Mouse (Mus musculus) myocyte (in vitro differentiated cells): Measurements from ENCODE around the gene Morn3. TPM values are rescaled to one million over a fixed set of nuclear protein-coding genes. Genes with fewer than 3 reads are reported as not detected.

ENCODE experiments used
- H3K27me3 ChIP-seq: one replicate; pipeline ENCODE4 v1.6.1; 2011; ENCODE audit not compliant: control insufficient read depth, insufficient read depth, insufficient read length
- H3K36me3 ChIP-seq: one replicate; pipeline ENCODE4 v1.6.1; 2011; ENCODE audit not compliant: control insufficient read depth, insufficient read depth
- H3K4me2 ChIP-seq: one replicate; pipeline ENCODE4 v1.6.1; 2011; ENCODE audit warnings: low read depth, control low read depth
- H3K4me3 ChIP-seq: one replicate; pipeline ENCODE4 v1.5.1; 2011; ENCODE audit warnings: mild to moderate bottlenecking, control low read depth, moderate library complexity
- H3K79me2 ChIP-seq: one replicate; pipeline ENCODE4 v1.6.1; 2011; ENCODE audit not compliant: control insufficient read depth, insufficient read depth
- H3ac ChIP-seq: one replicate; pipeline ENCODE4 v1.6.1; 2011; ENCODE audit not compliant: control insufficient read depth, insufficient read length
- CEBPB ChIP-seq: IDR thresholded peaks from 2 replicates; pipeline ENCODE4 v1.6.1; 2011; ENCODE audit warnings: mild to moderate bottlenecking, moderate library complexity; ENCODE audit not compliant: poor library complexity, insufficient read depth, severe bottlenecking
- E2F4 ChIP-seq: IDR thresholded peaks from one replicate; pipeline ENCODE4 v1.6.1; 2011; ENCODE audit warnings: mild to moderate bottlenecking, control low read depth, moderate library complexity; ENCODE audit not compliant: insufficient read depth
- MAX ChIP-seq: IDR thresholded peaks from one replicate; pipeline ENCODE4 v1.6.1; 2011; ENCODE audit warnings: low read depth, mild to moderate bottlenecking, control low read depth
- MYOD1 ChIP-seq, 3 experiments: IDR thresholded peaks; one replicate each; pipeline ENCODE4 v1.6.1; 2011; ENCODE audit warnings: control low read depth in 2 of 3, low read depth in 2 of 3, mild to moderate bottlenecking in 2 of 3, moderate library complexity in 1 of 3; ENCODE audit not compliant: insufficient read length in 2 of 3, control insufficient read depth in 1 of 3
- MYOG ChIP-seq, 3 experiments: IDR thresholded peaks; one replicate each; pipeline ENCODE4 v1.6.1; 2011; ENCODE audit warnings: control low read depth in 2 of 3, low read depth in 2 of 3, mild to moderate bottlenecking in 2 of 3; ENCODE audit not compliant: insufficient read length in 2 of 3, control insufficient read depth in 1 of 3, insufficient read depth in 1 of 3
- POLR2A ChIP-seq: IDR thresholded peaks from one replicate; pipeline ENCODE4 v1.6.1; 2011; ENCODE audit warnings: low read depth, mild to moderate bottlenecking, control low read depth, moderate library complexity; ENCODE audit not compliant: insufficient read length
- POLR2AphosphoS2 ChIP-seq: IDR thresholded peaks from one replicate; pipeline ENCODE4 v1.6.1; 2011; ENCODE audit warnings: low read depth, control low read depth; ENCODE audit not compliant: insufficient read length
- REST ChIP-seq: IDR thresholded peaks from one replicate; pipeline ENCODE4 v1.6.1; 2011; ENCODE audit warnings: mild to moderate bottlenecking, control low read depth, moderate library complexity; ENCODE audit not compliant: insufficient read depth, insufficient read length
- SRF ChIP-seq: IDR thresholded peaks from one replicate; pipeline ENCODE4 v1.6.1; 2011; ENCODE audit warnings: low read depth; ENCODE audit not compliant: control insufficient read depth, insufficient read length
- TCF12 ChIP-seq: IDR thresholded peaks from one replicate; pipeline ENCODE4 v1.6.1; 2011; ENCODE audit warnings: mild to moderate bottlenecking, control low read depth; ENCODE audit not compliant: poor library complexity, insufficient read depth, severe bottlenecking
- TCF3 ChIP-seq: IDR thresholded peaks from one replicate; pipeline ENCODE4 v1.6.1; 2011; ENCODE audit warnings: low read depth, control low read depth; ENCODE audit not compliant: insufficient read length
- USF1 ChIP-seq: IDR thresholded peaks from one replicate; pipeline ENCODE4 v1.6.1; 2011; ENCODE audit warnings: low read depth, mild to moderate bottlenecking, control low read depth, moderate library complexity
- polyA plus RNA-seq: library from polyadenylated mRNA; unstranded; fragments of >200 nt; fragmentation: generic; extraction: Trizol; gene quantifications from one replicate; pipeline ENCODE4 v1.2.1, GENCODE M21; 2012; ENCODE audit warnings: missing spikeins

Gene Morn3
- polyA plus RNA-seq, 1 experiment, result not detected

GRCm38 (mm10) chr5:123031312-123031711 is 15.5 kb downstream of the Morn3 start:
- Histone ChIP-seq H3ac (no peak overlapping the region), H3K4me3 (no peak overlapping the region), H3K4me2 (no peak overlapping the region), H3K79me2 (no peaks in the 10 kb centered on the region), H3K27me3 (no peaks in the 10 kb centered on the region), H3K36me3 (peaks cover 7% of the 10 kb centered on the region)
- TF ChIP-seq CEBPB, result no peak
- no peak for TF ChIP-seq POLR2AphosphoS2
- no peak for TF ChIP-seq TCF12
- TF ChIP-seq E2F4, result no peak
- no peak for TF ChIP-seq TCF3
- no peak for TF ChIP-seq POLR2A
- no peak for TF ChIP-seq REST
- no peak for TF ChIP-seq MAX
- no peak for TF ChIP-seq MYOD1 (IDR thresholded peaks at IDR 0.05; ENCODE audit: control insufficient read depth in 1 of 3, insufficient read length in 2 of 3, low read depth in 2 of 3)
- no peak for TF ChIP-seq SRF
- no peak for TF ChIP-seq MYOG (IDR thresholded peaks at IDR 0.05; ENCODE audit: control insufficient read depth in 1 of 3, insufficient read depth in 1 of 3, insufficient read length in 2 of 3, low read depth in 2 of 3)
- no peak for TF ChIP-seq USF1

GRCm38 (mm10) chr5:123029729-123030128 is 17.1 kb downstream of the Morn3 start:
- H3K4me2 ChIP-seq, result no peak overlapping the region
- TF ChIP-seq SRF, result no peak
- no peak for TF ChIP-seq E2F4
- peaks cover 7% of the 10 kb centered on the region for H3K36me3 ChIP-seq
- H3K79me2 ChIP-seq, result no peaks in the 10 kb centered on the region
- no peak overlapping the region for H3K4me3 ChIP-seq
- no peak overlapping the region for H3ac ChIP-seq
- H3K27me3 ChIP-seq, result no peaks in the 10 kb centered on the region

- Histone ChIP-seq H3K27me3 (no peaks in the 10 kb centered on the region), H3K79me2 (peaks cover 4% of the 10 kb centered on the region), H3K4me3 (no peak overlapping the region), H3K36me3 (peaks cover 7% of the 10 kb centered on the region), H3ac (no peak overlapping the region), H3K4me2 (no peak overlapping the region)
- no peak for TF ChIP-seq TCF3
- TF ChIP-seq CEBPB, result no peak
- no peak for TF ChIP-seq SRF
- no peak for TF ChIP-seq POLR2A
- no peak for TF ChIP-seq REST
- TF ChIP-seq MYOD1 (IDR thresholded peaks at IDR 0.05; ENCODE audit: control insufficient read depth in 1 of 3, insufficient read length in 2 of 3, low read depth in 2 of 3), result no peak
- TF ChIP-seq MYOG (IDR thresholded peaks at IDR 0.05; ENCODE audit: control insufficient read depth in 1 of 3, insufficient read depth in 1 of 3, insufficient read length in 2 of 3, low read depth in 2 of 3), result no peak
These were observed 19.4 kb downstream of the Morn3 start for GRCm38 (mm10) chr5:123027436-123027835.

- Histone ChIP-seq H3ac (no peak overlapping the region), H3K36me3 (peaks cover 7% of the 10 kb centered on the region), H3K27me3 (no peaks in the 10 kb centered on the region), H3K4me3 (no peak overlapping the region), H3K4me2 (no peak overlapping the region), H3K79me2 (peaks cover 4% of the 10 kb centered on the region)
- TF ChIP-seq POLR2A, result no peak
These were observed 20.4 kb downstream of the Morn3 start for GRCm38 (mm10) chr5:123026414-123026813.

- Histone ChIP-seq H3ac (no peak overlapping the region), H3K4me2 (no peak overlapping the region), H3K4me3 (no peak overlapping the region), H3K36me3 (peaks cover 7% of the 10 kb centered on the region), H3K79me2 (peaks cover 4% of the 10 kb centered on the region), H3K27me3 (no peaks in the 10 kb centered on the region)
- no peak for TF ChIP-seq POLR2A
- TF ChIP-seq POLR2AphosphoS2, result no peak
- no peak for TF ChIP-seq USF1
- no peak for TF ChIP-seq MAX
- no peak for TF ChIP-seq TCF12
- TF ChIP-seq TCF3, result no peak
- no peak for TF ChIP-seq CEBPB
- TF ChIP-seq E2F4, result no peak
- TF ChIP-seq MYOD1 (IDR thresholded peaks at IDR 0.05; ENCODE audit: control insufficient read depth in 1 of 3, insufficient read length in 2 of 3, low read depth in 2 of 3), result no peak
- no peak for TF ChIP-seq SRF
- TF ChIP-seq REST, result no peak
- TF ChIP-seq MYOG (IDR thresholded peaks at IDR 0.05; ENCODE audit: control insufficient read depth in 1 of 3, insufficient read depth in 1 of 3, insufficient read length in 2 of 3, low read depth in 2 of 3), result no peak
These were observed 21.7 kb downstream of the Morn3 start for GRCm38 (mm10) chr5:123024965-123025573.
